Mouse (Mus musculus) thymus, postnatal 0 days (tissue): ENCODE results near the gene Rtn4r. TPM values are rescaled to one million over a fixed set of nuclear protein-coding genes. Genes with fewer than 3 reads are reported as not detected.
"Not testable (repeated sequence)": the region's sequence is repeated elsewhere in the genome, so short reads cannot be mapped to it uniquely, and the experiment has no call there.

Experiments used
- DNase-seq: peaks from one replicate; pipeline ENCODE4 v3.0.0-alpha.2; 2015; ENCODE audit warnings: low spot score
- microRNA-seq: library from miRNA; unstranded; fragments of <30 nt; microRNA quantifications from one replicate; pipeline ENCODE4, GENCODE M21; 2016; ENCODE audit warnings: borderline number of aligned reads
- polyA plus RNA-seq: library from polyadenylated mRNA; unstranded; fragments of >200 nt; fragmentation: Nextera tagmentation; extraction: Ambion mirVana; gene quantifications from 2 replicates; pipeline ENCODE4 v1.2.1, GENCODE M21; 2015

The Rtn4r gene
- polyA plus RNA-seq, 1 experiment from 2014 or later, result 0.31 TPM

- DNase-seq, result no peak
Observed at GRCm38 (mm10) chr16:18187221-18187620, 59.8 kb downstream of the Rtn4r start.

- no peak for DNase-seq
Observed at GRCm38 (mm10) chr16:18191006-18191405, 63.6 kb downstream of the Rtn4r start.

GRCm38 (mm10) chr16:18194208-18194985, 67.0 kb downstream of the Rtn4r start:
- DNase-seq, result no peak

- DNase-seq, result no peak
Observed at GRCm38 (mm10) chr16:18195068-18195467, 67.6 kb downstream of the Rtn4r start.

GRCm38 (mm10) chr16:18195561-18195960, 68.1 kb downstream of the Rtn4r start:
- DNase-seq, result not testable (repeated sequence)

GRCm38 (mm10) chr16:18197881-18198280, 70.4 kb downstream of the Rtn4r start:
- no peak for DNase-seq

- DNase-seq, result no peak
Observed at GRCm38 (mm10) chr16:18198365-18199098, 71.1 kb downstream of the Rtn4r start.

GRCm38 (mm10) chr16:18200062-18200461, 72.6 kb downstream of the Rtn4r start:
- no peak for DNase-seq

- DNase-seq, result no peak
Observed at GRCm38 (mm10) chr16:18201620-18202019, 74.2 kb downstream of the Rtn4r start.

Small RNA genes within 50 kb of the gene (microRNA-seq; reads per million reads assigned to microRNA genes)
- not detected for gene Mir6366

Other genes starting within 250 kb of the Rtn4r start
- 0.20 TPM in 1 of 2 replicates, not detected in the other for gene Gm20518, start 236.0 kb upstream of the Rtn4r start, polyA plus RNA-seq
- 0.05 TPM in 1 of 2 replicates, not detected in the other for gene Tssk1, start 233.4 kb upstream of the Rtn4r start, polyA plus RNA-seq
- 42.5 and 43.7 TPM in 2 replicates for gene Dgcr2, start 229.1 kb upstream of the Rtn4r start, polyA plus RNA-seq
- not detected in 2 replicates for gene Tssk2, start 229.0 kb upstream of the Rtn4r start, polyA plus RNA-seq
- gene Ess2, start 216.3 kb upstream of the Rtn4r start, polyA plus RNA-seq, result 32.7 and 38.8 TPM in 2 replicates
- 0.18 TPM in 1 of 2 replicates, not detected in the other for gene Gsc2, start 212.6 kb upstream of the Rtn4r start, polyA plus RNA-seq
- gene Slc25a1, start 199.4 kb upstream of the Rtn4r start, polyA plus RNA-seq, result 50.2 and 51.5 TPM in 2 replicates
- gene Vpreb2, start 147.2 kb upstream of the Rtn4r start, polyA plus RNA-seq, result 0.73 and 1.1 TPM in 2 replicates
- 125 and 128 TPM in 2 replicates for gene Dgcr6, start 74.8 kb upstream of the Rtn4r start, polyA plus RNA-seq
- 29.2 and 29.5 TPM in 2 replicates for gene Prodh, start 37.4 kb upstream of the Rtn4r start, polyA plus RNA-seq
- 0.13 TPM in 1 of 2 replicates, not detected in the other for gene Ccdc188, start 90.2 kb downstream of the Rtn4r start, polyA plus RNA-seq
- 25.2 and 27.1 TPM in 2 replicates for gene Zdhhc8, start 107.5 kb downstream of the Rtn4r start, polyA plus RNA-seq
- gene Trmt2a, start 121.0 kb downstream of the Rtn4r start, polyA plus RNA-seq, result 86.9 and 88.5 TPM in 2 replicates
- 582 and 637 TPM in 2 replicates for gene Ranbp1, start 121.1 kb downstream of the Rtn4r start, polyA plus RNA-seq
- gene Gm49776, start 130.7 kb downstream of the Rtn4r start, polyA plus RNA-seq, result 2.4 and 6.3 TPM in 2 replicates
- gene Dgcr8, start 161.6 kb downstream of the Rtn4r start, polyA plus RNA-seq, result 25.1 and 27.8 TPM in 2 replicates
- 37.1 and 41.2 TPM in 2 replicates for gene Tango2, start 220.5 kb downstream of the Rtn4r start, polyA plus RNA-seq
- gene Arvcf, start 220.5 kb downstream of the Rtn4r start, polyA plus RNA-seq, result 31.2 and 40.0 TPM in 2 replicates